Mouse (Mus musculus): ENCODE results near the gene Zfyve27. TPM values are rescaled to one million over a fixed set of nuclear protein-coding genes. Genes with fewer than 3 reads are reported as not detected.

Zfyve27 gene
- polyA plus RNA-seq, 1 experiment from 2014 or later: 25.1 TPM

DNA sequence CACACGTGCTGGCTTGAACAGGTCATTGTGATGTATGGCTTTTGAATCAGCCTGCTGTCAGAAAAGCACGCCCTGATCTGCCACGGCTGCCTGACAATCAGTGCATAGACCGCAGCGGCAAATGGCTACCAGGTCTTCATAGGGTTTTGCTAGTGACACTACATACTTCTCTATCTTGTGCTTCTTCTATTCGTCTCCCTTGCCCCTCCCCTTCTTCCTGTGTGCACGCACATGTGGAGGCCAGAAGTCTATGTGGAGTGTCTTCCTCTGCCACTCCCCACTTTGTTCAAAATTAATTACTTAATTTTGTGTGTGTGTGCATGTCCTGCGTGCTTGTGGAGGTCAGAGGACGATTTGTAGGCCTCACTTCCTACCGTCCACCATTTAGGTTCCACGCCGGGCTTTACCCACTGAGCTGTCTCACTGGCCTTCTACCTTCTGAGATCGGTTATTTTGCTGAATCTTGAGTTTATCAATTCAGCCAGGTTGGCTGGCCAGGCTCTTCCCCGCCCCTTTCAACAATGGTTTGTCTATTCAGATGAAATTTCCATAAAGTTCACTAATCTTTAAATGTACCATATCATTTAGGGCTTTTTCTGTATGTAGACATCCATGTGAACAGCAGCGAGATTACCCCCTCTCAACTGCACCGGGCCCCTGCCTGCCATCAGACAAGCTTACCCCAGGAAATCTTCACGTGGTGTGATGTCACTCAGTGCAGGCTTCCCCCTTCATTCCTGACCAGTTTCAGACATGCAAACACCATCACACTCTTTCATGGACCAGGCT lies 65.9 kb downstream of the Zfyve27 start:
- H3K9ac ChIP-seq (ENCODE audit: low read length): no peak overlapping the region
- no peaks in the 10 kb centered on the region for H3K36me3 ChIP-seq (ENCODE audit: control insufficient read depth, insufficient read depth)
- H3K4me1 ChIP-seq (ENCODE audit: control insufficient read depth, insufficient read depth, low read length): no peaks in the 10 kb centered on the region
- no peak overlapping the region for H3K4me3 ChIP-seq (ENCODE audit: low read length)
- H3K27me3 ChIP-seq (ENCODE audit: control insufficient read depth, insufficient read depth, low read length): no peaks in the 10 kb centered on the region
- no peak for ATAC-seq (replicated peaks; ENCODE audit: extremely low read depth, insufficient read depth, low FRiP score)
- no peak overlapping the region for H3K4me2 ChIP-seq (ENCODE audit: low read depth, low read length)
- no peaks in the 10 kb centered on the region for H3K9me3 ChIP-seq (replicated peaks; ENCODE audit: control insufficient read depth, low read length)
- no peak overlapping the region for H3K27ac ChIP-seq (ENCODE audit: low read length)
- 76% methylated on average over 17 of the region's 17 CpGs for WGBS

DNA sequence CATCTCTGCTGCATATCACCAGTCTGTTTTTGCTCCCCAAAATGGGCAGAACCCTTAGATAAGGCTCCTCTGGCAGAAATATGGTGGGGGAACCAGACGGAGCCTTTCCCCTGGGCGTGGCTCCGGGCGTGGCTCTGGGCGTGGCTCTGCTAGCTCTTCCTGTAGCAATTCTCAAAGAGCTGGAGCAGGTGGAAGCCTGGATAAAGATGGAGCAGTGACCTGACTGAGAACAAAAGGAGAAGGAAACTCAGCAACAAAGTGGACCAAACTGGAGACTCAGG lies 66.5 kb downstream of the Zfyve27 start:
- H3K36me3 ChIP-seq (ENCODE audit: control insufficient read depth, insufficient read depth): no peaks in the 10 kb centered on the region
- 58% methylated on average over 5 of the region's 5 CpGs for WGBS
- H3K4me3 ChIP-seq (ENCODE audit: low read length): no peak overlapping the region
- H3K4me1 ChIP-seq (ENCODE audit: control insufficient read depth, insufficient read depth, low read length): no peaks in the 10 kb centered on the region
- H3K9me3 ChIP-seq (replicated peaks; ENCODE audit: control insufficient read depth, low read length): no peaks in the 10 kb centered on the region
- H3K27me3 ChIP-seq (ENCODE audit: control insufficient read depth, insufficient read depth, low read length): no peaks in the 10 kb centered on the region
- H3K27ac ChIP-seq (ENCODE audit: low read length): no peak overlapping the region
- H3K9ac ChIP-seq (ENCODE audit: low read length): no peak overlapping the region
- ATAC-seq (replicated peaks; ENCODE audit: extremely low read depth, insufficient read depth, low FRiP score): no peak
- H3K4me2 ChIP-seq (ENCODE audit: low read depth, low read length): no peak overlapping the region

DNA sequence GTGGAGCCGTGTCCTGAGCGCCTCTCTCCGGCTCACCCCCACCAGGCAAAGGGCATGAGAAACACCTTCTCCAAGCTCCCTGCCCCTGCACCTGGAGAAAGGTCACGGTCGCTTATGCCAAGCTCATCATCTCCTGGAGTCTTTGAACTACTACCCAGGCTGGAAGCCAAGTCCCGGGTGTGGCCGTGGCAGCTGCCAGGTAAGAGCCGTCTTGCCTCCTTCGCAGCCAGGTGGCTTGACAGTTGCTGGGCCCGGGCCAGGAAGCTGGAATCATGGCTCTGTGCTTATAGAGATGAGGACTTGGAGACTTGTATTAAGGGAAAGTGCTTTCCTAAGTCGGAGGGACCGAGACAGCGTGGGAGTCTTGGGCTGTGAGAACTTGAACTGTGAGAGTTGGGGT lies 67.2 kb downstream of the Zfyve27 start:
- no peaks in the 10 kb centered on the region for H3K27me3 ChIP-seq (ENCODE audit: control insufficient read depth, insufficient read depth, low read length)
- no peak overlapping the region for H3K9ac ChIP-seq (ENCODE audit: low read length)
- H3K9me3 ChIP-seq (replicated peaks; ENCODE audit: control insufficient read depth, low read length): no peaks in the 10 kb centered on the region
- H3K36me3 ChIP-seq (ENCODE audit: control insufficient read depth, insufficient read depth): no peaks in the 10 kb centered on the region
- ATAC-seq (replicated peaks; ENCODE audit: extremely low read depth, insufficient read depth, low FRiP score): no peak
- no peak overlapping the region for H3K27ac ChIP-seq (ENCODE audit: low read length)
- WGBS: 86% methylated on average over 13 of the region's 13 CpGs
- no peaks in the 10 kb centered on the region for H3K4me1 ChIP-seq (ENCODE audit: control insufficient read depth, insufficient read depth, low read length)
- H3K4me2 ChIP-seq (ENCODE audit: low read depth, low read length): no peak overlapping the region
- no peak overlapping the region for H3K4me3 ChIP-seq (ENCODE audit: low read length)

DNA sequence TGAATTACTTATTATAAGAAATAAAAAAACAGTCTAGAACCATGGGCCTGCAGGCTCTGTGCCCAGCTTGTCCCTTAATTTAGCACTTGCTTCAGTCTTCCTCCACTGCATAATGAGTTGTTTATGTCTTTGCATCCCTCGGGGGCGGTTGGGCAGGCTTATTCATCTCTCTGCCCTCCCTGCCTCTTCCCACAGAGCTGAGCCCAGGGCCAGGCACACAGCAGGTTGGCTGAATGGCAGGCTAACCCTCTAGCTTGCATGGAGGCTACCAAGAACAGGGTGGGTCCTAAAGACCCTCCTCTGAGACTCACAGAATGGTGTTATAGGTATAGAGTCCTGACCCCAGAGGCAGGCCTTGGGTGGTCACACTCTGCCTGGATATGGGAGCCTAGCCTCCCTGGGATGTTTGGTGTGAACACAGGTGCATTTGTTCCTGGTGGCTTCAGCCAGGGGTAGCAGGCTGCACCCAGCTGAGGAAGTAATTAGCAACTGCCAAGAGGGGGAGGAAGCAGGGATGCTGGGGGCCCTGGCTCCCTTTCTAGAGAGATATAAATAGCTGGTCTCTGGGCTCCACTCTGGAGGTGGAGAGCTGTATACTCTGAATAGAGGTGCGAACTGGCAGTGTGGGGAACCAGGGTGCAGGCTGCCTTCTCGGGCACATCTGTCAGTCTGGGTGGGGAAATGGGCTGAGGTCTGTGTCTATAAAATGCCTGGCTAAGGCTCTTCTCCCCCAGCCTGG lies 74.0 kb downstream of the Zfyve27 start:
- Histone ChIP-seq H3K4me3 (ENCODE audit: low read length) (no peak overlapping the region), H3K4me2 (ENCODE audit: low read depth, low read length) (peak overlapping the region; percentile 59), H3K9me3 (replicated peaks; ENCODE audit: control insufficient read depth, low read length) (no peaks in the 10 kb centered on the region), H3K9ac (ENCODE audit: low read length) (0 out of 2 replicates have a peak overlapping the region, but pooled peaks have one; percentile 32), H3K27me3 (ENCODE audit: control insufficient read depth, insufficient read depth, low read length) (no peaks in the 10 kb centered on the region), H3K4me1 (ENCODE audit: control insufficient read depth, insufficient read depth, low read length) (peaks cover 9% of the 10 kb centered on the region), H3K36me3 (ENCODE audit: control insufficient read depth, insufficient read depth) (no peaks in the 10 kb centered on the region), H3K27ac (ENCODE audit: low read length) (peak overlapping the region; percentile 91)
- ATAC-seq (replicated peaks; ENCODE audit: extremely low read depth, insufficient read depth, low FRiP score): peak; percentile 75
- WGBS: 20% methylated on average over 4 of the region's 4 CpGs

DNA sequence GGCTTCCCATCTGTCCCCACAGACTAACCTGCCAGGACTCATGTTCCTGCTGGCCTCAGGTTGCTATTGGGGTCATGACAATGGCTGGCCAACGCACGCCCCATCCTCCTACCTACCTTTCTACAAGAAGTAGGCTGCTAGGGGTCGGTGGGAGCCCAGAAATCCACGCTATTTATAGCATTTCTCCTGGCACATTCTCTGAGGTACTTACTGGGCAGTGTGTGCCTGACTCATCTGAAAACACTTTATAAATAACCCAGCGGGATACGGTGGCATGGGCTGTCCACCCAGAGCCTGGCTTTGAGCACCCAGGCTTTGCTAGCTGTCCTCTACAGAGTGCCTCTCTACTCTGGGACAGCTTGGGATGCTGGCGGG lies 74.6 kb downstream of the Zfyve27 start:
- Histone ChIP-seq H3K36me3 (ENCODE audit: control insufficient read depth, insufficient read depth) (no peaks in the 10 kb centered on the region), H3K4me1 (ENCODE audit: control insufficient read depth, insufficient read depth, low read length) (peaks cover 9% of the 10 kb centered on the region), H3K4me3 (ENCODE audit: low read length) (no peak overlapping the region), H3K4me2 (ENCODE audit: low read depth, low read length) (peak overlapping the region; percentile 59), H3K9ac (ENCODE audit: low read length) (0 out of 2 replicates have a peak overlapping the region, but pooled peaks have one; percentile 32), H3K27me3 (ENCODE audit: control insufficient read depth, insufficient read depth, low read length) (no peaks in the 10 kb centered on the region), H3K9me3 (replicated peaks; ENCODE audit: control insufficient read depth, low read length) (no peaks in the 10 kb centered on the region), H3K27ac (ENCODE audit: low read length) (peak overlapping the region; percentile 91)
- WGBS: 32% methylated on average over 7 of the region's 7 CpGs
- ATAC-seq (replicated peaks; ENCODE audit: extremely low read depth, insufficient read depth, low FRiP score): peak; percentile 92

DNA sequence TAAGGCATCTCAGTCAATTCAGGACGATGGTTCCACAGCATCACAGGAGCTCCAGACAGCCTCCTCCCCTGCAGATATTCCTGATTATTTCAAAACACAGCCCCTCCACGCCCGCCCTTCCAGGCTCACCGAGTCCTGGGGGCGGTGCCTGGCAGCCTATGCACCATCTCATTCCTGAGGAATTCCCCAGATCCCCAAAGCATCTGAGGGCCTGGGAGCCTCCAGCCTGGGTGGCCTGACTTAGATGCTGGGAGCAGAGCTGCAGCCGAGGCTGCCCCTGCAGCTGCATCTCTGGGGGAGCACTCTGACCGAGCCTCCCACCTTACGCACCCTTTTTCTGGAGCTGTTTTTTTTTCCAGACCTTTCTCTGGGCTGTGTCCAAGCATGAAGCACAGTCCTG lies 77.1 kb downstream of the Zfyve27 start:
- Histone ChIP-seq H3K27me3 (ENCODE audit: control insufficient read depth, insufficient read depth, low read length) (no peaks in the 10 kb centered on the region), H3K9ac (ENCODE audit: low read length) (no peak overlapping the region), H3K4me2 (ENCODE audit: low read depth, low read length) (no peak overlapping the region), H3K4me3 (ENCODE audit: low read length) (no peak overlapping the region), H3K36me3 (ENCODE audit: control insufficient read depth, insufficient read depth) (no peaks in the 10 kb centered on the region), H3K4me1 (ENCODE audit: control insufficient read depth, insufficient read depth, low read length) (peaks cover 9% of the 10 kb centered on the region), H3K27ac (ENCODE audit: low read length) (no peak overlapping the region), H3K9me3 (replicated peaks; ENCODE audit: control insufficient read depth, low read length) (no peaks in the 10 kb centered on the region)
- WGBS: 45% methylated on average over 8 of the region's 8 CpGs
- no peak for ATAC-seq (replicated peaks; ENCODE audit: extremely low read depth, insufficient read depth, low FRiP score)

DNA sequence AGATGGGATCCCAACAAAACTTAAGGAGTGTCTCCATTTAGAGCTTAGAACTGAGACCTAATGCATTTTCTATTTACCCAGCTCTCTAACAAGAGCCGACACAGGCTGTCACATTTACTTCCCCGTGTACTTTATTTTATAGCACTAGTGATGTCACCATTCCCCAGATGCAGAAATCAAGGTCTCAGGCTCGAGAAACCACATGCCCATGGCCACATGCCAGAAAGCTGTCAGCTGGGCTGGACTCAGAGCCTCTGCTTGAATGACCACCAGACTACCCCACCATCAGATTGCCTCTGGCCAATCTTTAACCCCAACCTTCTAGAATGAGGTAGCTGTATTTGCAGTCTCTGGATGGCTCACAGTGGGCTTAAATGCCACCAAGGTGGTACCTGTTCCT lies 79.7 kb downstream of the Zfyve27 start:
- Histone ChIP-seq H3K9ac (ENCODE audit: low read length) (no peak overlapping the region), H3K27ac (ENCODE audit: low read length) (no peak overlapping the region), H3K9me3 (replicated peaks; ENCODE audit: control insufficient read depth, low read length) (no peaks in the 10 kb centered on the region), H3K4me1 (ENCODE audit: control insufficient read depth, insufficient read depth, low read length) (peaks cover 4% of the 10 kb centered on the region; the same call in 1 of the 2 replicates), H3K4me2 (ENCODE audit: low read depth, low read length) (no peak overlapping the region), H3K27me3 (ENCODE audit: control insufficient read depth, insufficient read depth, low read length) (no peaks in the 10 kb centered on the region), H3K36me3 (ENCODE audit: control insufficient read depth, insufficient read depth) (no peaks in the 10 kb centered on the region), H3K4me3 (ENCODE audit: low read length) (no peak overlapping the region)
- 48% methylated on average over 3 of the region's 3 CpGs for WGBS
- no peak for ATAC-seq (replicated peaks; ENCODE audit: extremely low read depth, insufficient read depth, low FRiP score)

Other genes with a start within 250 kb of the Zfyve27 start
- 40.2 and 45.3 TPM in 2 replicates for gene Exosc1, start 230.5 kb upstream of the Zfyve27 start, polyA plus RNA-seq (2015; fragmentation: Nextera tagmentation; extraction: Ambion mirVana)
- gene Zdhhc16, start 230.5 kb upstream of the Zfyve27 start, polyA plus RNA-seq (2015; fragmentation: Nextera tagmentation; extraction: Ambion mirVana): 53.7 and 59.2 TPM in 2 replicates
- gene Mms19, start 182.8 kb upstream of the Zfyve27 start, polyA plus RNA-seq (2015; fragmentation: Nextera tagmentation; extraction: Ambion mirVana): 20.7 and 24.5 TPM in 2 replicates
- 17.1 and 18.5 TPM in 2 replicates for gene Ubtd1, start 182.2 kb upstream of the Zfyve27 start, polyA plus RNA-seq (2015; fragmentation: Nextera tagmentation; extraction: Ambion mirVana)
- not detected in 2 replicates for gene Ankrd2, start 128.0 kb upstream of the Zfyve27 start, polyA plus RNA-seq (2015; fragmentation: Nextera tagmentation; extraction: Ambion mirVana)
- gene Hoga1, start 118.3 kb upstream of the Zfyve27 start, polyA plus RNA-seq (2015; fragmentation: Nextera tagmentation; extraction: Ambion mirVana): 0.49 and 0.67 TPM in 2 replicates
- not detected in 2 replicates for gene 4933411K16Rik, start 111.7 kb upstream of the Zfyve27 start, polyA plus RNA-seq (2015; fragmentation: Nextera tagmentation; extraction: Ambion mirVana)
- gene Morn4, start 77.6 kb upstream of the Zfyve27 start, polyA plus RNA-seq (2015; fragmentation: Nextera tagmentation; extraction: Ambion mirVana): 9.1 and 10.6 TPM in 2 replicates
- gene Pi4k2a, start 73.5 kb upstream of the Zfyve27 start, polyA plus RNA-seq (2015; fragmentation: Nextera tagmentation; extraction: Ambion mirVana): 8.5 and 14.3 TPM in 2 replicates
- gene Avpi1, start 34.9 kb upstream of the Zfyve27 start, polyA plus RNA-seq (2015; fragmentation: Nextera tagmentation; extraction: Ambion mirVana): 33.4 and 37.2 TPM in 2 replicates
- gene Marveld1, start 16.6 kb upstream of the Zfyve27 start, polyA plus RNA-seq (2015; fragmentation: Nextera tagmentation; extraction: Ambion mirVana): 7.3 TPM in 2 replicates
- 3.1 and 3.5 TPM in 2 replicates for gene Sfrp5, start 38.3 kb downstream of the Zfyve27 start, polyA plus RNA-seq (2015; fragmentation: Nextera tagmentation; extraction: Ambion mirVana)
- gene Golga7b, start 83.6 kb downstream of the Zfyve27 start, polyA plus RNA-seq (2015; fragmentation: Nextera tagmentation; extraction: Ambion mirVana): 0.21 and 0.33 TPM in 2 replicates

Measured in heart, embryonic 16.5 days (tissue).